12 mouse cellular contexts compared by ENCODE assay signal in genomic region chr6:97438918-97439645, GRCm38 (mm10).
DNase-seq lines count a peak whose midpoint lies in the region; ATAC-seq and TF ChIP-seq lines count a peak whose summit lies in the region.
"Had no signal": no experiment of that assay in that cellular context is flagged by ENCODE, and none has a peak within 500 bp of the region (broad histone marks: within the 10 kb centered on the region; RNA-seq: fewer than 3 reads in every experiment).

No protein-coding gene starts in this region.

- no peak overlapping the region for H3K4me2 ChIP-seq in kidney, embryonic 16.5 days (replicated peaks; ENCODE audit: low read depth, low read length)
- peak overlapping the region; percentile 16; the same call in 1 of the 2 replicates for H3K4me2 ChIP-seq in liver, postnatal 0 days (ENCODE audit: low read depth, low read length)

- no peak overlapping the region for H3K4me3 ChIP-seq in kidney, adult 2 months (ENCODE audit: insufficient read depth, low read depth, low read length)
- no peak overlapping the region for H3K4me3 ChIP-seq in kidney, embryonic 16.5 days (ENCODE audit: low read length)
- no peak overlapping the region for H3K4me3 ChIP-seq in liver, postnatal 0 days (ENCODE audit: low read depth, low read length)
- H3K4me3 ChIP-seq: left cerebral cortex, adult 2 months had no signal

- no peaks in the 10 kb centered on the region for H3K9me3 ChIP-seq in kidney, embryonic 16.5 days (ENCODE audit: low read length)
- H3K9me3 ChIP-seq in liver, postnatal 0 days (ENCODE audit: low read length): no peaks in the 10 kb centered on the region

- peak; percentile 56 for DNase-seq in kidney, adult 2 months
- DNase-seq in B cell, adult 2 months: peak; percentile 54 to 55
- DNase-seq in brain, embryonic 14.5 days (ENCODE audit: low read depth): peak; percentile 39
- peak; percentile 35 for DNase-seq in liver, postnatal 0 days
- DNase-seq in urinary bladder, adult 18-20 months (ENCODE audit: low spot score in 2 of 2): no peak
- no peak for DNase-seq in cerebellum, postnatal 25 days
- DNase-seq: cerebellum, adult 8-10 months; right cerebral cortex, adult 18-20 months had no signal

- no peak overlapping the region for H3K9ac ChIP-seq in kidney, embryonic 16.5 days (replicated peaks; ENCODE audit: low read length)
- H3K9ac ChIP-seq in liver, postnatal 0 days (replicated peaks): no peak overlapping the region

- no peak for ATAC-seq in kidney, embryonic 16.5 days (ENCODE audit: low FRiP score, low TSS enrichment)
- peak; percentile 48; the same call in 1 of the 2 replicates for ATAC-seq in liver, postnatal 0 days
- ATAC-seq in activated CD4-positive, CD25-positive, alpha-beta regulatory T cell, adult 4 months: no peak

- no peak for TF ChIP-seq EP300 in liver, postnatal 0 days (IDR thresholded peaks at IDR 0.05; ENCODE audit: low read depth)

- no peaks in the 10 kb centered on the region for H3K36me3 ChIP-seq in kidney, adult 2 months (ENCODE audit: control insufficient read depth, insufficient read depth, low read length)
- H3K36me3 ChIP-seq in kidney, embryonic 16.5 days (ENCODE audit: insufficient read depth, low read length): no peaks in the 10 kb centered on the region
- H3K36me3 ChIP-seq in liver, postnatal 0 days (replicated peaks; ENCODE audit: insufficient read depth, low read length): no peaks in the 10 kb centered on the region

- no peak for TF ChIP-seq POLR2A in kidney, adult 2 months (IDR thresholded peaks at IDR 0.05; ENCODE audit: low read depth, low read length)
- no peak for TF ChIP-seq POLR2A in brain, embryonic 14.5 days (IDR thresholded peaks at IDR 0.05; ENCODE audit: borderline replicate concordance, extremely low read depth, insufficient read depth, insufficient read length, poor library complexity, severe bottlenecking)

- WGBS in kidney, adult 2 months: 51% methylated on average over 16 of the region's 16 CpGs
- 66% methylated on average over 16 of the region's 16 CpGs for WGBS in kidney, embryonic 16.5 days
- 30% methylated on average over 16 of the region's 16 CpGs for WGBS in liver, postnatal 0 days (ENCODE audit: insufficient replicate concordance)

- TF ChIP-seq CTCF in kidney, adult 2 months (conservative IDR thresholded peaks at IDR 0.05; ENCODE audit: insufficient read depth, insufficient read length, low read depth, low read length): no peak
- no peak for TF ChIP-seq CTCF in brain, embryonic 14.5 days (IDR thresholded peaks at IDR 0.05; ENCODE audit: borderline replicate concordance, extremely low read depth, insufficient read depth, insufficient read length)
- no peak for TF ChIP-seq CTCF in liver, postnatal 0 days (IDR thresholded peaks at IDR 0.05; ENCODE audit: low read depth)

- peaks cover 42% of the 10 kb centered on the region for H3K4me1 ChIP-seq in kidney, adult 2 months (ENCODE audit: control insufficient read depth, insufficient read depth, low read length)
- peaks cover 7% of the 10 kb centered on the region; the same call in 1 of the 2 replicates for H3K4me1 ChIP-seq in kidney, embryonic 16.5 days (ENCODE audit: insufficient read depth, low read length)
- peaks cover 4% of the 10 kb centered on the region; the same call in 1 of the 2 replicates for H3K4me1 ChIP-seq in liver, postnatal 0 days (ENCODE audit: insufficient read depth)

- H3K27me3 ChIP-seq in kidney, adult 2 months (replicated peaks; ENCODE audit: control insufficient read depth, insufficient read depth, low read length): no peaks in the 10 kb centered on the region
- no peaks in the 10 kb centered on the region for H3K27me3 ChIP-seq in kidney, embryonic 16.5 days (ENCODE audit: insufficient read depth, low read length)
- H3K27me3 ChIP-seq in liver, postnatal 0 days (ENCODE audit: insufficient read depth, low read length): no peaks in the 10 kb centered on the region

- H3K27ac ChIP-seq in kidney, adult 2 months (ENCODE audit: insufficient read depth, low read depth, low read length): peak overlapping the region; percentile 51
- H3K27ac ChIP-seq in kidney, embryonic 16.5 days (ENCODE audit: low read length): no peak overlapping the region
- H3K27ac ChIP-seq in liver, postnatal 0 days (ENCODE audit: low read depth): peak overlapping the region; percentile 24; the same call in 1 of the 2 replicates
- H3K27ac ChIP-seq: kidney, postnatal 0 days; left cerebral cortex, adult 2 months had no signal

Comparison
In these comparisons a context has a peak if more than half of its experiments do, and no peak if none do; other contexts are left out.
1. DNase-seq: peak in kidney, adult 2 months (single experiment), B cell, adult 2 months (2 of 2), brain, embryonic 14.5 days (single experiment) and liver, postnatal 0 days (single experiment); none in urinary bladder, adult 18-20 months (0 of 2) and cerebellum, postnatal 25 days (0 of 2).